Mouse (Mus musculus) small intestine, adult 2 months (tissue): ENCODE data around the gene Tmem262. TPM values are rescaled to one million over a fixed set of nuclear protein-coding genes. Genes with fewer than 3 reads are reported as not detected.

Experiments
- H3K27ac ChIP-seq: fragments of 200-500 bp; 2 replicates; pipeline ENCODE4 v1.5.1; 2012; ENCODE audit warnings: low read depth, low read length, control low read depth, inconsistent platforms; ENCODE audit not compliant: insufficient read depth
- H3K27me3 ChIP-seq: fragments of 200-500 bp; 2 replicates; pipeline ENCODE4 v1.6.1; 2012; ENCODE audit warnings: mild to moderate bottlenecking, moderate library complexity, low read length, inconsistent platforms; ENCODE audit not compliant: control insufficient read depth, insufficient read depth
- H3K36me3 ChIP-seq: fragments of 200-500 bp; 2 replicates; pipeline ENCODE4 v1.6.1; 2012; ENCODE audit warnings: mild to moderate bottlenecking, low read length, control low read depth, inconsistent platforms; ENCODE audit not compliant: control insufficient read depth, insufficient read depth
- H3K4me1 ChIP-seq: fragments of 200-500 bp; 2 replicates; pipeline ENCODE4 v1.6.1; 2012; ENCODE audit warnings: low read length, inconsistent platforms, mixed read lengths; ENCODE audit not compliant: control insufficient read depth, insufficient read depth, insufficient read length
- H3K4me3 ChIP-seq: fragments of 200-500 bp; 2 replicates; pipeline ENCODE4 v1.5.1; 2012; ENCODE audit warnings: low read depth, mild to moderate bottlenecking, control low read depth, inconsistent platforms, low read length, moderate library complexity
- CTCF ChIP-seq: fragments of 200-500 bp; IDR thresholded peaks from 2 replicates; pipeline ENCODE4 v1.5.1; 2012; ENCODE audit warnings: low read depth, mild to moderate bottlenecking, control low read depth, inconsistent platforms, low read length, moderate library complexity, mixed read lengths; ENCODE audit not compliant: insufficient replicate concordance, insufficient read length; ENCODE audit errors: extremely low read depth
- POLR2A ChIP-seq: fragments of 200-500 bp; IDR thresholded peaks from 2 replicates; pipeline ENCODE4 v1.6.1; 2012; ENCODE audit warnings: low read depth, mild to moderate bottlenecking, control low read depth, inconsistent platforms, low read length, moderate library complexity
- WGBS: fragments of 180-500 bp; shearing (Covaris S2); methylation state at CpG from one replicate; pipeline ENCODE4 v1.1.7; 2018; 5-methylcytosine and 5-hydroxymethylcytosine counted together
- polyA plus RNA-seq: library from polyadenylated mRNA; depleted of rRNA; stranded (reverse); fragments of >200 nt; gene quantifications from 2 replicates; pipeline ENCODE4 v1.2.3, GENCODE M21; 2012

Tmem262 gene
- polyA plus RNA-seq, 1 experiment: not detected

DNA sequence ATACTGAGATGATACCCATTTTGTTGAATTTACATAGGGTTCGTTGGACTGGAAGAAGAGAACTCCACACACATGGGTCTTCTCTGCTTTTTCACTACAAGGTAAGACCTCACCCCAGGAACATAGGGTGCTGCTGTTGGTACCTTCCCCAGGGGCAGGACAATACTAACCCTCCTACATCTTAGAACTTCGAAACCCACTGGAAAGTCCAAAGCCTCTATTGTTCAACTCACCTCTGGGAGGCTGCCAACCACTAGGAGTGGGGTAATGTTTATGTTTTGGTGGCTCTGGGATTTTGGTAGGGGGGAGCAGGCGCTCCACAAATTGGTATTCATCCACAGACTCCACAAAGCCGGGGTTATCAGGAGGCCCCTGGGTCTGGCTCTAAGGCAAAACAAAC, 23.1 kb upstream of the Tmem262 start:
- Histone ChIP-seq H3K27ac (no peak overlapping the region), H3K36me3 (peaks cover 38% of the 10 kb centered on the region), H3K27me3 (no peaks in the 10 kb centered on the region), H3K4me1 (0 out of 2 replicates have a peak, but pooled peaks cover 2% of the 10 kb centered on the region), H3K4me3 (no peak overlapping the region)
- TF ChIP-seq POLR2A (no peak), CTCF (no peak)
- 29% methylated on average over 4 of the region's 4 CpGs for WGBS

DNA sequence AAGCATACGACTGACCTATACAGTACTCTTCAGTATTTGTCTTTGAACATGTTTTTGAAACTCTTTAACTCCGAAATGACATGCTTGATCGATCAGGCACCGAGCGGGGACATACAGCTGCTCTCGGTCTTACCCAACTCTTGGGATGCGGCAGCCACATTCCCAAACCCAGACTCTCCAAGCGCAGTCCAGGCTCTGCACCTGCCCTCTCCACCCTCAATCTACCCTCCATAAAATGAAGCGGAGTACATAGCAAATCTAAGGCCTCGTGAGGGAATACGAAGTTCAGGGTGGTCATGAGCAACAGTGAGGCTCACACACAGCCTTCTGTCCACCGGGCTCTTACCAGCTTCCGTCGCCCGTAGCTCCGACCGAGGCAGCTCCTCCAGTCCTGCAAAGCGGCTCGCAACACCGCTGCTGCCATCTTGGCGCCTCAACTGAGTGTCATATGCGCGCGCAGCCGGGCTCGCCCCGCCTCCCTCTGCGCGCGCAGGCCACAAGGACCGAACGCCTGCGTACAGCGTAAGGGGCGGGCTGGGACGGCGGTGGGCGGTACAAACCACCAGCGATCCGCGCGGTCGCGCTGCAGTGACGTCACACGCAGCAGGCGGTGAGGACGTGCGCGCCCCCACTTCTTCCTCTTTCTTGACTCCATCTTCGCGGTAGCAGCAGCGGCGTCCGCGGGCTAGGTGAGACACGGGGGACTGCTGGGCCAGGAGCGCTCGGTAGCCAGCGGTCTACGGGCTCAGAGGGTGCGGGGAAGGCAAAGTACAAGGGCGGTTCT, 22.3 kb upstream of the Tmem262 start, which contains the start of the genes Mrpl49 and Fau:
Gene Mrpl49, minus strand, starts transcription at position 473 of the 784 bp plus-strand sequence.
Gene Fau, plus strand, starts transcription at position 532 of the 784 bp plus-strand sequence.
- peaks cover 30% of the 10 kb centered on the region for H3K36me3 ChIP-seq
- WGBS: under 1% methylated on average over 63 of the region's 63 CpGs
- peak within 1 kb of the TSS; percentile 92 for H3K27ac ChIP-seq
- H3K4me3 ChIP-seq: peak within 1 kb of the TSS; percentile 81
- TF ChIP-seq CTCF: no peak
- TF ChIP-seq POLR2A: peak; percentile 81
- H3K27me3 ChIP-seq: no peaks in the 10 kb centered on the region
- peaks cover 7% of the 10 kb centered on the region for H3K4me1 ChIP-seq

DNA sequence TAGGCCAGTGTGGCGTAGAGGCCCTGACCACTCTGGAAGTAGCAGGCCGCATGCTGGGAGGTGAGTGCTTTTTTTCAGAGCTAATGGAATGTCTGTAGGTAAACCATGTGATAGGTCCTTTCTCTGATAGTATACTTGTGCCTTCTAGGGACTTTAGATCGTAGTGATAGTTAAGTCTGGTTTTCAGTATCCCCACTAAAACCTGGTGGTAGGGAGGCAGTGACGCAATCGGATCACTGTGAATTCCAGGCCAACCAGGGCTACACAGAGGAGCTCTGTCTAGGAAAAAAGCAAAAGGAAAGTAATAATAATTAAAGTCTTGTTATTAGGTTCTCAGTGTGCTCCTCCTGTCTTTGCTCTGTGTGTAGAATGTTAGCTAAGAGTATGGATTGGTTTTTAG, 21.3 kb upstream of the Tmem262 start:
- Histone ChIP-seq H3K4me3 (peak overlapping the region; percentile 81), H3K36me3 (peaks cover 21% of the 10 kb centered on the region), H3K4me1 (peaks cover 7% of the 10 kb centered on the region), H3K27ac (peak overlapping the region; percentile 92), H3K27me3 (no peaks in the 10 kb centered on the region)
- 10% methylated on average over 5 of the region's 5 CpGs for WGBS
- TF ChIP-seq CTCF: peak; percentile 4; the same call in 1 of the 2 replicates
- TF ChIP-seq POLR2A: no peak

DNA sequence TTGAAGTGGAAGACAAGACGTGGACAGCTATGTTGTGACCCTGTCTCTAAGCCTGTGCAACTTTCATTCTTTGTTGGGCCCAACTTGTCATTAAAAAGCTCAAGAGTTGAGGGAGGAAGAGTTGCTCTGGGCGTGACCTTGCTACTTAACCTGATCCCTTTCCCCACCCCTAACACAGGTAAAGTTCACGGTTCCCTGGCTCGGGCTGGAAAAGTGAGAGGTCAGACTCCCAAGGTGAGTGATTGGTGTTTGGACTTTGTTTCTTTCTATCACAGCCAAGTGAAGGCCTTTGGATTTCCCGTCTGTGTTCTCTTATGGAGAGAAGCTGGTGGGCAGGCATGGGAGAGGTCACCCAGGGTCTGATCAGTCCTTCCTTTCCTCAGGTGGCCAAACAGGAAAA, 20.9 kb upstream of the Tmem262 start:
- TF ChIP-seq CTCF: no peak
- TF ChIP-seq POLR2A: no peak
- H3K4me3 ChIP-seq: peak overlapping the region; percentile 30; the same call in 1 of the 2 replicates
- peaks cover 7% of the 10 kb centered on the region for H3K4me1 ChIP-seq
- 24% methylated on average over 5 of the region's 5 CpGs for WGBS
- peaks cover 16% of the 10 kb centered on the region for H3K36me3 ChIP-seq
- no peaks in the 10 kb centered on the region for H3K27me3 ChIP-seq
- peak overlapping the region; percentile 92 for H3K27ac ChIP-seq

DNA sequence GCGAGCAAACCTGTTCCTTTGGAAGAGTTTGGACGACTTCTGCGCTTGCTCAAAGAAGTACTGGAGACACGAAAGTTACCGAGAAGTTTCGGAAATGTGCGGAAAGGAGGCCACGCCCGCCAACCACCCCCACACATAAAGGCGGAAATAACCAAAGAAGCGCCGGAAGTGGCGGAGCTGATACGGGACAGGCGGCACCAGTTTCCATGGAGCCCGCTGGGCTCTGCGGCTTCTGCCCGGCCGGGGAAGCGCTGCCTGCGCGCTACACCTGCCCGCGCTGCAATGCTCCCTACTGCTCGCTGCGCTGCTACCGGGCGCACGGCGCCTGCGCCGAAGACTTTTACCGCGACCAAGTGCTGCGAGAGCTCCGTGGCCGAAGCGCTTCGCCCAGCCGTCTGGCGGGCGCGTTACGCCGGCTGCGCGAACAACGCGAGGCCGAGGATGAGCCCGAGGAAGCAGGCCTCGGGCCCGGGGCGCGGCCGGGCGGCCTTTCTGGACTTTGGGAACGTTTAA, 18.8 kb upstream of the Tmem262 start, which contains the start of gene Znhit2:
Gene Znhit2, plus strand, starts transcription at position 172 of the 513 bp plus-strand sequence.
- Histone ChIP-seq H3K36me3 (peaks cover 7% of the 10 kb centered on the region), H3K4me1 (peaks cover 7% of the 10 kb centered on the region), H3K27me3 (no peaks in the 10 kb centered on the region), H3K27ac (peak within 1 kb of the TSS; percentile 88), H3K4me3 (peak within 1 kb of the TSS; percentile 97)
- under 1% methylated on average over 58 of the region's 58 CpGs for WGBS
- TF ChIP-seq POLR2A (peak; percentile 86), CTCF (no peak)

DNA sequence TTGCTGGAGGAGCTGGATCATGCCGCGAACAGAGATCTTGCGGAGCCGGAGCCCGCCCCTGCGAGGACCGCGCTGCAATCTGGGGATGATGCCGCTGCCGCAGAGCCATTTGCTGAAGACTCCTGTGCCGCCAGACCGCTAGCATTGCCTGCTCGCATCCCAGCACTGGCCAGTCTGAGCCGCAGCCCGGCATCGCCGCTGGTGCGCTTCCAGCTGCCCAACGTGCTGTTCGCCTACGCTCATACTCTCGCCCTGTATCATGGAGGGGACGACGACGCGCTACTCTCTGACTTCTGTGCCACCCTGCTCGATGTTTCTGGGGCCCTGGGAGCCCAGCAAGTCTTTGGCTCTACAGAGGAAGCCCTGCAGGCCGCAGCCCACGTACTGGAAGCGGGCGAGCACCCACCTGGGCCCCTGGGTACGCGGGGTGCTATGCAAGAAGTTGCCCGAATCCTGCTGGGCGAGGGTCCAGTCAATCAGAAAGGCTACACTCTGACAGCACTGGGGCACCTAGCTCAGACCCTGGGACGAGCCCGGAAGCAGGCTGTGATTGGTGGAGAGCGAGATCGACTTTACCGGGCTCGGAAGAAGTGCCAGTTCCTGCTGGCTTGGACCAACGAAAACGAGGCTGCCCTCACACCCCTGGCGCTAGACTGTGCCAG, 18.1 kb upstream of the Tmem262 start:
- TF ChIP-seq CTCF (no peak), POLR2A (peak; percentile 29; the same call in 1 of the 2 replicates)
- under 1% methylated on average over 44 of the region's 44 CpGs for WGBS
- H3K4me3 ChIP-seq: peak overlapping the region; percentile 97
- peaks cover 6% of the 10 kb centered on the region for H3K4me1 ChIP-seq
- peaks cover 7% of the 10 kb centered on the region for H3K36me3 ChIP-seq
- no peaks in the 10 kb centered on the region for H3K27me3 ChIP-seq
- peak overlapping the region; percentile 88 for H3K27ac ChIP-seq
